Mouse (Mus musculus) CH12.LX (cell line): ENCODE results near the gene Nol10. TPM values are rescaled to one million over a fixed set of nuclear protein-coding genes. Genes with fewer than 3 reads are reported as not detected.

Experiments
- DNase-seq: peaks from one replicate; pipeline ENCODE4 v3.0.0-alpha.2; 2013; ENCODE audit errors: extremely low read depth
- H3K27ac ChIP-seq: 2 replicates; pipeline ENCODE4 v1.5.1; 2012; ENCODE audit warnings: low read depth, mild to moderate bottlenecking, control low read depth, moderate library complexity; ENCODE audit not compliant: insufficient read depth
- H3K27me3 ChIP-seq: replicated peaks from 2 replicates; pipeline ENCODE3; 2012; ENCODE audit warnings: inconsistent platforms
- H3K36me3 ChIP-seq, 2 experiments: replicated peaks in 1 of 2; 2 replicates each; pipeline versions ENCODE3 to v1.6.1; 2012; ENCODE audit warnings: inconsistent platforms in 1 of 2, low read length in 1 of 2, mild to moderate bottlenecking in 1 of 2, mixed read lengths in 1 of 2, moderate library complexity in 1 of 2; ENCODE audit not compliant: control insufficient read depth in 1 of 2, insufficient read depth in 1 of 2
- H3K4me1 ChIP-seq, 2 experiments: 2 replicates each; pipeline ENCODE4 v1.6.1; 2012; ENCODE audit warnings: inconsistent platforms in 1 of 2, moderate library complexity in 1 of 2; ENCODE audit not compliant: insufficient read depth in 2 of 2, control insufficient read depth in 1 of 2
- H3K4me2 ChIP-seq: 2 replicates; pipeline ENCODE4 v1.6.1; 2012; ENCODE audit warnings: low read depth, mild to moderate bottlenecking, control low read depth; ENCODE audit not compliant: poor library complexity, insufficient read depth, severe bottlenecking
- H3K4me3 ChIP-seq, 3 experiments: fragments of 150-350 bp in 1 of 3; sonication (generic) in 1 of 3; replicated peaks in 1 of 3; 2 replicates each; pipeline versions ENCODE3 to v1.5.1; 2011 to 2012; ENCODE audit warnings: low read depth in 2 of 3, low read length in 2 of 3, mild to moderate bottlenecking in 2 of 3, moderate library complexity in 2 of 3, control low read depth in 1 of 3, improper control_type of control experiment in 1 of 3, inconsistent platforms in 1 of 3, mixed read lengths in 1 of 3; ENCODE audit not compliant: poor library complexity in 1 of 3
- H3K79me2 ChIP-seq: replicated peaks from 2 replicates; pipeline ENCODE4 v1.6.1; 2012; ENCODE audit warnings: mild to moderate bottlenecking, moderate library complexity; ENCODE audit not compliant: control insufficient read depth, poor library complexity, insufficient read depth, severe bottlenecking; ENCODE audit errors: extremely low read depth
- H3K9ac ChIP-seq: 2 replicates; pipeline ENCODE4 v1.6.1; 2012; ENCODE audit warnings: low read depth, mild to moderate bottlenecking, control low read depth, moderate library complexity; ENCODE audit not compliant: insufficient read depth
- H3K9me3 ChIP-seq: replicated peaks from 2 replicates; pipeline ENCODE3; 2012; ENCODE audit warnings: low read length, inconsistent platforms, mixed read lengths
- CTCF ChIP-seq, 2 experiments: IDR thresholded peaks in 1 of 2; conservative IDR thresholded peaks in 1 of 2; 2 replicates each; pipeline ENCODE4 v1.5.1; 2011 to 2012; ENCODE audit warnings: low read depth in 2 of 2, low read length in 2 of 2, improper control_type of control experiment in 1 of 2, inconsistent platforms in 1 of 2, mild to moderate bottlenecking in 1 of 2, moderate library complexity in 1 of 2
- E2F4 ChIP-seq: IDR thresholded peaks from 2 replicates; pipeline ENCODE4 v1.6.1; 2011; ENCODE audit warnings: low read depth, low read length, improper control_type of control experiment; ENCODE audit not compliant: insufficient replicate concordance
- ETS1 ChIP-seq: conservative IDR thresholded peaks from 2 replicates; pipeline ENCODE4 v1.6.1; 2012; ENCODE audit warnings: low read depth, mild to moderate bottlenecking, inconsistent platforms, low read length, improper control_type of control experiment, moderate library complexity
- GABPA ChIP-seq: IDR thresholded peaks from 2 replicates; pipeline ENCODE4 v1.6.1; 2012; ENCODE audit warnings: low read depth, low read length, improper control_type of control experiment, inconsistent platforms; ENCODE audit not compliant: insufficient replicate concordance
- HCFC1 ChIP-seq: IDR thresholded peaks from 2 replicates; pipeline ENCODE4 v1.6.1; 2012; ENCODE audit warnings: low read depth, mild to moderate bottlenecking, inconsistent platforms, low read length, improper control_type of control experiment
- JUN ChIP-seq: IDR thresholded peaks from 2 replicates; pipeline ENCODE4 v1.6.1; 2011; ENCODE audit warnings: low read depth, mild to moderate bottlenecking, low read length, improper control_type of control experiment, moderate library complexity; ENCODE audit not compliant: insufficient read depth
- JUND ChIP-seq: conservative IDR thresholded peaks from 2 replicates; pipeline ENCODE4 v1.6.1; 2011; ENCODE audit warnings: low read depth, low read length, improper control_type of control experiment
- KAT2A ChIP-seq: IDR thresholded peaks from 2 replicates; pipeline ENCODE4 v1.6.1; 2012; ENCODE audit warnings: low read length, improper control_type of control experiment, inconsistent platforms; ENCODE audit not compliant: insufficient replicate concordance
- MAFK ChIP-seq: IDR thresholded peaks from 2 replicates; pipeline ENCODE4 v1.6.1; 2011; ENCODE audit warnings: low read length, improper control_type of control experiment; ENCODE audit not compliant: insufficient replicate concordance
- MAX ChIP-seq: IDR thresholded peaks from 2 replicates; pipeline ENCODE4 v1.6.1; 2011; ENCODE audit warnings: low read length, improper control_type of control experiment
- MAZ ChIP-seq: IDR thresholded peaks from 2 replicates; pipeline ENCODE4 v1.6.1; 2012; ENCODE audit warnings: low read depth, mild to moderate bottlenecking, inconsistent platforms, low read length, improper control_type of control experiment, moderate library complexity
- MYC ChIP-seq: IDR thresholded peaks from 2 replicates; pipeline ENCODE4 v1.6.1; 2011; ENCODE audit warnings: low read depth, mild to moderate bottlenecking, improper control_type of control experiment, low read length
- NRF1 ChIP-seq: IDR thresholded peaks from 2 replicates; pipeline ENCODE4 v1.6.1; 2014; ENCODE audit warnings: low read depth, mild to moderate bottlenecking, inconsistent platforms, low read length, improper control_type of control experiment, moderate library complexity
- PAX5 ChIP-seq: IDR thresholded peaks from 2 replicates; pipeline ENCODE4 v1.6.1; 2012; ENCODE audit warnings: low read length, inconsistent platforms, mixed read lengths
- POLR2AphosphoS2 ChIP-seq: IDR thresholded peaks from 2 replicates; pipeline ENCODE4 v1.6.1; 2011; ENCODE audit warnings: low read depth, low read length, improper control_type of control experiment
- RAD21 ChIP-seq: IDR thresholded peaks from 2 replicates; pipeline ENCODE4 v1.6.1; 2011; ENCODE audit warnings: low read depth, mild to moderate bottlenecking, low read length, improper control_type of control experiment, moderate library complexity
- SIN3A ChIP-seq: IDR thresholded peaks from 2 replicates; pipeline ENCODE4 v1.6.1; 2012; ENCODE audit warnings: low read length, improper control_type of control experiment, inconsistent platforms
- TCF12 ChIP-seq: IDR thresholded peaks from 2 replicates; pipeline ENCODE4 v1.6.1; 2014; ENCODE audit warnings: low read depth, mild to moderate bottlenecking, inconsistent platforms, low read length, improper control_type of control experiment
- USF1 ChIP-seq: IDR thresholded peaks from 2 replicates; pipeline ENCODE4 v1.6.1; 2014; ENCODE audit warnings: low read depth, mild to moderate bottlenecking, inconsistent platforms, low read length, improper control_type of control experiment
- ZC3H11A ChIP-seq: IDR thresholded peaks from 2 replicates; pipeline ENCODE4 v1.6.1; 2012; ENCODE audit warnings: low read depth, mild to moderate bottlenecking, inconsistent platforms, low read length, improper control_type of control experiment
- dilution Hi-C: fragments of 300-500 bp; cut with MboI; formaldehyde crosslinking; loops from 2 replicates; pipeline ENCODE4 v1.14.3; 2020; ENCODE audit warnings: low sequenced_read_pairs; ENCODE audit not compliant: extremely low pct_unique_long_range_greater_than_20kb, extremely low pct_ligation_motif_present
- in situ Hi-C: fragments of 300-500 bp; cut with MboI; formaldehyde crosslinking; loops from 3 replicates; pipeline ENCODE4 v1.14.3; 2019; ENCODE audit warnings: low sequenced_read_pairs, low pct_ligation_motif_present, low pct_unique_long_range_greater_than_20kb, mixed read lengths
- polyA plus RNA-seq: library from polyadenylated mRNA; unstranded; fragments of >175 nt; gene quantifications from 2 replicates; pipeline ENCODE4 v1.2.1, GENCODE M21; 2012; ENCODE audit warnings: low read depth; ENCODE audit not compliant: insufficient read length
- total RNA-seq, 2 experiments: library from RNA; depleted of rRNA; stranded (reverse); fragments of 300-350 nt in 1 of 2; fragments of >200 nt in 1 of 2; gene quantifications; 2 replicates each; pipeline ENCODE4 v1.2.3; 2012 to 2014

The Nol10 gene
- total and polyA plus RNA-seq, 3 experiments = 10.9 to 65.8 (median 14.5) TPM

GRCm38 (mm10) chr12:17471405-17471804 is 123.1 kb downstream of the Nol10 start:
- Histone ChIP-seq H3K79me2 (no peaks in the 10 kb centered on the region), H3K9ac (no peak overlapping the region), H3K27me3 (no peaks in the 10 kb centered on the region), H3K9me3 (no peaks in the 10 kb centered on the region), H3K4me3 (no peak overlapping the region), H3K4me2 (no peak overlapping the region), H3K27ac (0 out of 2 replicates have a peak overlapping the region, but pooled peaks have one; percentile 31), H3K36me3 (no peaks in the 10 kb centered on the region), H3K4me1 (peaks cover 19 to 71% of the 10 kb centered on the region in 2 experiments)
- dilution Hi-C loops = no loop called here
- TF ChIP-seq MYC (peak; percentile 14; the same call in 1 of the 2 replicates), MAX (peak; percentile 73; the same call in 1 of the 2 replicates), ETS1 (peak; percentile 43), JUN (no peak), E2F4 (no peak)
- in situ Hi-C loops = no loop called here
- peak; percentile 51 for DNase-seq

- dilution Hi-C loops = no loop called here
Measured at GRCm38 (mm10) chr12:17473128-17473527, 124.9 kb downstream of the Nol10 start.

DNA sequence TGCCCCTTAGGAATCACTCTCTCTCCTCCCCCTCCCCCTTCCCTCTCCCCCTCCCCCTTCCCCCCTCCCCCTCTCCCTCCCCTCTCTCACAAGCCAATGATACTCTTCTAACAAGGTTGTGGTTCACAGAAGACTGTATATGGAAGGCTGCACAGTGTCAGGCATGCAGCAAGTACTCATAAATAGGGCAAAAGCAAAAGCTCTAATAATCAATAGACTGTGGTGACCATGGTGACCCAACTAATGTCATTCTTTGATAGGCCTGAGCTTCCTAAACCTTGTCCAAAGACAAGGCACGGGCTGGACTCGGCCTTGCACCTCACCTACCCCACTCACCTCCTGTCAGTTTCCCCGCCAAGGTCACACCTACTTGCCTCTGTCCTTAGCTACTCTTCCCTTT is 125.6 kb downstream of the Nol10 start:
- no peak overlapping the region for H3K9ac ChIP-seq
- TF ChIP-seq GABPA (no peak), ETS1 (no peak), POLR2AphosphoS2 (no peak), HCFC1 (no peak), USF1 (no peak), JUN (no peak)
- dilution Hi-C loops (no loop called here), in situ Hi-C loops (no loop called here)
- H3K36me3 ChIP-seq = no peaks in the 10 kb centered on the region
- no peak overlapping the region for H3K4me2 ChIP-seq
- peaks cover 14 to 51% of the 10 kb centered on the region in 2 experiments for H3K4me1 ChIP-seq
- H3K9me3 ChIP-seq = no peaks in the 10 kb centered on the region
- H3K4me3 ChIP-seq = no peak overlapping the region
- no peaks in the 10 kb centered on the region for H3K27me3 ChIP-seq
- DNase-seq = no peak
- no peaks in the 10 kb centered on the region for H3K79me2 ChIP-seq
- no peak overlapping the region for H3K27ac ChIP-seq

More at GRCm38 (mm10) chr12:17473128-17473527, 124.9 kb downstream of the Nol10 start:
- no peak overlapping the region for H3K4me3 ChIP-seq
- no peak for DNase-seq
- no peaks in the 10 kb centered on the region for H3K27me3 ChIP-seq
- no peaks in the 10 kb centered on the region for H3K9me3 ChIP-seq
- no peak overlapping the region for H3K9ac ChIP-seq
- no peaks in the 10 kb centered on the region for H3K79me2 ChIP-seq
- H3K4me1 ChIP-seq = peaks cover 14 to 55% of the 10 kb centered on the region in 2 experiments
- H3K27ac ChIP-seq = no peak overlapping the region
- in situ Hi-C loops = no loop called here
- TF ChIP-seq KAT2A (no peak), USF1 (no peak), MAFK (no peak), SIN3A (no peak), CTCF (conservative IDR thresholded peaks at IDR 0.05 in 1 of 2, IDR thresholded peaks at IDR 0.05 in 1 of 2; ENCODE audit: low read depth in 2 of 2, low read length in 2 of 2) (no peak), MAZ (no peak), NRF1 (no peak), PAX5 (no peak), TCF12 (no peak), RAD21 (no peak), JUND (no peak), ZC3H11A (no peak)
- H3K4me2 ChIP-seq = no peak overlapping the region
- H3K36me3 ChIP-seq = no peaks in the 10 kb centered on the region
